ENCODE assay signal across 8 mouse cellular contexts in the genomic region with DNA sequence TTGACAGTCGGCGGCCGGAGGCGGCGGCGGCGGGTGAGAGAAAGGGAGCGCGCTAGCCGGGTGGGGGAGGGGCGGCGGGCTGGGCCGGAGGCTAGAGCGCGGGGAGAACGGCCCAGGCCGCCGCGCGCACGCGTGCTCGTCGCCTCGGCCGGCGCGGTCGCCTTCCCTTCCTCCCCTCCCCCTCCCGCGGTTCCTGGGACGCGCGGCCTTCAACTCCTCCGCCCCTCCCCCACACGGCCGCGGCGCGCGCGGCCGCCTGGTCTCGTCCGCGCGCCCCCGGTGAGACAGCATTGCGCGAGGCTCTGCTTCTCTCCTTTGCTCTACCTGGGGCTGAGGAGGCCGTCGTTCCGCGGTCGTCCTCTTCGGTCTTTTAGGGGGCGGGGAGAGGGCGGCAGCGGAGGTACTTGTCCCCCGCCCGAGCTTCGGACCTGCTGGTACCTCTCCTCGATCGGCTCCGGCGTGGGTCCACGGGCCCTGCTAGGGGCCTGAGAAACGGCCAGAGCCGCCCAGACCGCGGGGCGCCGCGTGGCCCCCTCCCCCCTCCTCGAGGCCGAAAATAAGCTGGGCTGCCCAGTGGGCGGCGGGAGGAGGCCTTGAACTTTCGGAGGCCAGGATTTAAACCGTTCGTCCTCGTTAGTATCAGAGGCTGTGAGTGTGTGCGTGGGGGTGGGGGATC. TPM values are rescaled to one million over a fixed set of nuclear protein-coding genes. Genes with fewer than 3 reads are reported as not detected.
A peak's percentile ranks its signal among the peaks of the same experiment; 100 is the strongest.
DNase-seq lines count a peak whose midpoint lies in the region; ATAC-seq lines count a peak whose summit lies in the region.

No protein-coding gene starts in this region.

- peak overlapping the region; percentile 88 for H3K4me2 ChIP-seq in heart, embryonic 11.5 days
- H3K4me2 ChIP-seq in hindbrain, embryonic 12.5 days (replicated peaks), result peak overlapping the region; percentile 83
- peak overlapping the region; percentile 60 for H3K4me2 ChIP-seq in limb, embryonic 11.5 days (ENCODE audit: low read depth, severe bottlenecking)

- no peak for DNase-seq in heart, postnatal 25 days (ENCODE audit: low spot score)
- DNase-seq in brain, embryonic 18.5 days (ENCODE audit: low read depth, low spot score), result peak; percentile 28
- peak; percentile 93 for DNase-seq in limb, embryonic 11.5 days (ENCODE audit: low spot score)
- DNase-seq in midbrain, embryonic 10.5 days (ENCODE audit: low spot score), result peak; percentile 89
- DNase-seq in spleen, postnatal 36 days (ENCODE audit: low spot score in 2 of 2), result peak; percentile 75 to 79

- peak overlapping the region; percentile 97 for H3K27ac ChIP-seq in heart, embryonic 11.5 days (ENCODE audit: low read depth, low read length)
- H3K27ac ChIP-seq in hindbrain, embryonic 12.5 days, result peak overlapping the region; percentile 98
- peak overlapping the region; percentile 93 for H3K27ac ChIP-seq in limb, embryonic 11.5 days (replicated peaks; ENCODE audit: low read depth, low read length)
- peak overlapping the region; percentile 99 for H3K27ac ChIP-seq in midbrain, embryonic 10.5 days (replicated peaks)

- H3K36me3 ChIP-seq in heart, embryonic 11.5 days (ENCODE audit: control insufficient read depth, insufficient read depth, low read length), result peaks cover 7% of the 10 kb centered on the region
- H3K36me3 ChIP-seq in hindbrain, embryonic 12.5 days, result peaks cover 12% of the 10 kb centered on the region
- H3K36me3 ChIP-seq in limb, embryonic 11.5 days (ENCODE audit: control insufficient read depth, insufficient read depth, low read length), result peaks cover 4% of the 10 kb centered on the region; the same call in 1 of the 2 replicates
- H3K36me3 ChIP-seq in midbrain, embryonic 10.5 days, result peaks cover 20% of the 10 kb centered on the region

- H3K4me1 ChIP-seq in heart, embryonic 11.5 days (ENCODE audit: control insufficient read depth, insufficient read depth, low read length), result peaks cover 19% of the 10 kb centered on the region
- H3K4me1 ChIP-seq in hindbrain, embryonic 12.5 days, result peaks cover 28% of the 10 kb centered on the region
- H3K4me1 ChIP-seq in limb, embryonic 11.5 days (ENCODE audit: control insufficient read depth, insufficient read depth, low read length), result peaks cover 14% of the 10 kb centered on the region
- H3K4me1 ChIP-seq in midbrain, embryonic 10.5 days, result peaks cover 33% of the 10 kb centered on the region

- no peaks in the 10 kb centered on the region for H3K9me3 ChIP-seq in heart, embryonic 11.5 days (replicated peaks; ENCODE audit: control insufficient read depth, low read length)
- H3K9me3 ChIP-seq in hindbrain, embryonic 12.5 days (replicated peaks), result no peaks in the 10 kb centered on the region
- H3K9me3 ChIP-seq in limb, embryonic 11.5 days (ENCODE audit: control insufficient read depth, low read length), result no peaks in the 10 kb centered on the region
- H3K9me3 ChIP-seq in midbrain, embryonic 10.5 days (replicated peaks), result no peaks in the 10 kb centered on the region

- peak overlapping the region; percentile 96 for H3K4me3 ChIP-seq in heart, embryonic 11.5 days (ENCODE audit: low read depth, low read length)
- peak overlapping the region; percentile 99 for H3K4me3 ChIP-seq in hindbrain, embryonic 12.5 days
- H3K4me3 ChIP-seq in limb, embryonic 11.5 days (ENCODE audit: low read depth, low read length), result peak overlapping the region; percentile 99
- peak overlapping the region; percentile 99 for H3K4me3 ChIP-seq in midbrain, embryonic 10.5 days

- H3K27me3 ChIP-seq in heart, embryonic 11.5 days (ENCODE audit: control insufficient read depth, insufficient read depth, low read length), result no peaks in the 10 kb centered on the region
- no peaks in the 10 kb centered on the region for H3K27me3 ChIP-seq in hindbrain, embryonic 12.5 days
- no peaks in the 10 kb centered on the region for H3K27me3 ChIP-seq in limb, embryonic 11.5 days (ENCODE audit: control insufficient read depth, insufficient read depth, low read length)
- H3K27me3 ChIP-seq in midbrain, embryonic 10.5 days (ENCODE audit: low read depth, poor library complexity, severe bottlenecking), result no peaks in the 10 kb centered on the region

- peak overlapping the region; percentile 98 for H3K9ac ChIP-seq in heart, embryonic 11.5 days (ENCODE audit: low read depth, low read length)
- H3K9ac ChIP-seq in hindbrain, embryonic 12.5 days, result peak overlapping the region; percentile 99
- H3K9ac ChIP-seq in limb, embryonic 11.5 days (ENCODE audit: low read length), result peak overlapping the region; percentile 96

- under 1% methylated on average over 43 of the region's 83 CpGs for WGBS in heart, embryonic 11.5 days (ENCODE audit: insufficient replicate concordance)
- WGBS in hindbrain, embryonic 12.5 days, result under 1% methylated on average over 57 of the region's 83 CpGs
- WGBS in limb, embryonic 11.5 days, result under 1% methylated on average over 73 of the region's 83 CpGs
- WGBS in midbrain, embryonic 10.5 days, result under 1% methylated on average over 66 of the region's 83 CpGs

- ATAC-seq in heart, embryonic 11.5 days (replicated peaks; ENCODE audit: insufficient number of reproducible peaks, low FRiP score, low TSS enrichment), result peak; percentile 78
- ATAC-seq in erythroblast, adult 5-6 weeks (replicated peaks; ENCODE audit: low FRiP score, poor library complexity, severe bottlenecking), result peak; percentile 27
- peak; percentile 78 for ATAC-seq in hindbrain, embryonic 12.5 days (ENCODE audit: low FRiP score)
- peak; percentile 65 for ATAC-seq in limb, embryonic 11.5 days (ENCODE audit: insufficient number of reproducible peaks, low FRiP score, low TSS enrichment, low read depth)

- intact Hi-C loops in heart, postnatal 25 days (cut with DNase I), result loop anchor here (1.0 kb wide), 1 partner anchor 25 kb away; no protein-coding TSS in a partner anchor

RNA-seq across cellular contexts. Expression of a gene that starts 13.2 kb away (rescaled TPM):
- 285 and 390 TPM in 2 replicates for polyA plus RNA-seq in heart, embryonic 11.5 days (2014; fragmentation: Nextera tagmentation; extraction: Ambion mirVana)
- 100 to 1,000 TPM; 157 to 162 TPM for total RNA-seq in heart, postnatal 25 days (2021)
- total RNA-seq in erythroblast, adult 5-6 weeks (2015; ENCODE audit: low replicate concordance), result 188 and 291 TPM in 2 replicates
- total RNA-seq in erythroblast, adult 5-6 weeks (2017; ENCODE audit: low replicate concordance), result 169 and 183 TPM in 2 replicates
- polyA plus RNA-seq in hindbrain, embryonic 12.5 days (2016; fragmentation: Nextera tagmentation; extraction: Ambion mirVana), result 670 and 682 TPM in 2 replicates
- 508 and 532 TPM in 2 replicates for polyA plus RNA-seq in limb, embryonic 11.5 days (2014; fragmentation: Nextera tagmentation; extraction: Ambion mirVana)
- 509 and 515 TPM in 2 replicates for polyA plus RNA-seq in midbrain, embryonic 10.5 days (2016; fragmentation: Nextera tagmentation; extraction: Ambion mirVana)

RNA-seq across cellular contexts. Expression of a gene that starts 17.6 kb away (rescaled TPM):
- polyA plus RNA-seq in heart, embryonic 11.5 days (2014; fragmentation: Nextera tagmentation; extraction: Ambion mirVana), result 8.2 and 9.5 TPM in 2 replicates
- total RNA-seq in heart, postnatal 25 days (2021), result 1 to 10 TPM in 1 of 2 experiments, under 1 TPM in 1; 0.88 to 1.6 TPM
- not detected in 2 replicates for total RNA-seq in erythroblast, adult 5-6 weeks (2015; ENCODE audit: low replicate concordance)
- not detected in 2 replicates for total RNA-seq in erythroblast, adult 5-6 weeks (2017; ENCODE audit: low replicate concordance)
- 48.1 and 49.4 TPM in 2 replicates for polyA plus RNA-seq in hindbrain, embryonic 12.5 days (2016; fragmentation: Nextera tagmentation; extraction: Ambion mirVana)
- polyA plus RNA-seq in limb, embryonic 11.5 days (2014; fragmentation: Nextera tagmentation; extraction: Ambion mirVana), result 51.4 and 55.7 TPM in 2 replicates
- polyA plus RNA-seq in midbrain, embryonic 10.5 days (2016; fragmentation: Nextera tagmentation; extraction: Ambion mirVana), result 19.5 and 23.4 TPM in 2 replicates

RNA-seq across cellular contexts. Expression of a gene that starts 25.4 kb away (rescaled TPM):
- polyA plus RNA-seq in heart, embryonic 11.5 days (2014; fragmentation: Nextera tagmentation; extraction: Ambion mirVana), result 929 and 1,004 TPM in 2 replicates
- total RNA-seq in heart, postnatal 25 days (2021), result 100 to 1,000 TPM; 353 to 372 TPM
- 94.3 and 118 TPM in 2 replicates for total RNA-seq in erythroblast, adult 5-6 weeks (2015; ENCODE audit: low replicate concordance)
- 33.2 and 50.0 TPM in 2 replicates for total RNA-seq in erythroblast, adult 5-6 weeks (2017; ENCODE audit: low replicate concordance)
- 1,047 and 1,117 TPM in 2 replicates for polyA plus RNA-seq in hindbrain, embryonic 12.5 days (2016; fragmentation: Nextera tagmentation; extraction: Ambion mirVana)
- 1,135 and 1,167 TPM in 2 replicates for polyA plus RNA-seq in limb, embryonic 11.5 days (2014; fragmentation: Nextera tagmentation; extraction: Ambion mirVana)
- 1,078 TPM in 2 replicates for polyA plus RNA-seq in midbrain, embryonic 10.5 days (2016; fragmentation: Nextera tagmentation; extraction: Ambion mirVana)

RNA-seq across cellular contexts. Expression of a gene that starts 32.1 kb away (rescaled TPM):
- 60.5 and 62.4 TPM in 2 replicates for polyA plus RNA-seq in heart, embryonic 11.5 days (2014; fragmentation: Nextera tagmentation; extraction: Ambion mirVana)
- total RNA-seq in heart, postnatal 25 days (2021), result 10 to 100 TPM; 29.7 to 33.2 TPM
- total RNA-seq in erythroblast, adult 5-6 weeks (2015; ENCODE audit: low replicate concordance), result 2.1 and 2.3 TPM in 2 replicates
- total RNA-seq in erythroblast, adult 5-6 weeks (2017; ENCODE audit: low replicate concordance), result 3.8 and 4.7 TPM in 2 replicates
- polyA plus RNA-seq in hindbrain, embryonic 12.5 days (2016; fragmentation: Nextera tagmentation; extraction: Ambion mirVana), result 203 and 212 TPM in 2 replicates
- polyA plus RNA-seq in limb, embryonic 11.5 days (2014; fragmentation: Nextera tagmentation; extraction: Ambion mirVana), result 125 and 129 TPM in 2 replicates
- 187 and 202 TPM in 2 replicates for polyA plus RNA-seq in midbrain, embryonic 10.5 days (2016; fragmentation: Nextera tagmentation; extraction: Ambion mirVana)

RNA-seq across cellular contexts. Expression of a gene that starts 32.4 kb away (rescaled TPM):
- polyA plus RNA-seq in heart, embryonic 11.5 days (2014; fragmentation: Nextera tagmentation; extraction: Ambion mirVana), result not detected in 2 replicates
- total RNA-seq in heart, postnatal 25 days (2021), result not detected
- total RNA-seq in erythroblast, adult 5-6 weeks (2015; ENCODE audit: low replicate concordance), result not detected in 2 replicates
- total RNA-seq in erythroblast, adult 5-6 weeks (2017; ENCODE audit: low replicate concordance), result not detected in 2 replicates
- polyA plus RNA-seq in hindbrain, embryonic 12.5 days (2016; fragmentation: Nextera tagmentation; extraction: Ambion mirVana), result 0.26 TPM in 1 of 2 replicates, not detected in the other
- not detected in 2 replicates for polyA plus RNA-seq in limb, embryonic 11.5 days (2014; fragmentation: Nextera tagmentation; extraction: Ambion mirVana)
- 0.28 and 0.52 TPM in 2 replicates for polyA plus RNA-seq in midbrain, embryonic 10.5 days (2016; fragmentation: Nextera tagmentation; extraction: Ambion mirVana)

Comparison
In these comparisons a context has a peak if more than half of its experiments do, and no peak if none do; other contexts are left out.
1. ATAC-seq: peak in every context shown above with its lines; median percentile 78 in heart, embryonic 11.5 days; 78 in hindbrain, embryonic 12.5 days; 65 in limb, embryonic 11.5 days; 27 in erythroblast, adult 5-6 weeks.